Mouse (Mus musculus) G1E (cell line): Measurements from ENCODE around the gene Myh11.

ENCODE experiments used
- GATA1 ChIP-seq: IDR thresholded peaks from 2 replicates; pipeline ENCODE4 v1.6.1; 2012; ENCODE audit warnings: borderline replicate concordance, low read length, inconsistent platforms, mixed read lengths
- TAL1 ChIP-seq: conservative IDR thresholded peaks from 2 replicates; pipeline ENCODE4 v1.6.1; 2012; ENCODE audit warnings: low read depth, low read length, inconsistent platforms, mixed read lengths

DNA sequence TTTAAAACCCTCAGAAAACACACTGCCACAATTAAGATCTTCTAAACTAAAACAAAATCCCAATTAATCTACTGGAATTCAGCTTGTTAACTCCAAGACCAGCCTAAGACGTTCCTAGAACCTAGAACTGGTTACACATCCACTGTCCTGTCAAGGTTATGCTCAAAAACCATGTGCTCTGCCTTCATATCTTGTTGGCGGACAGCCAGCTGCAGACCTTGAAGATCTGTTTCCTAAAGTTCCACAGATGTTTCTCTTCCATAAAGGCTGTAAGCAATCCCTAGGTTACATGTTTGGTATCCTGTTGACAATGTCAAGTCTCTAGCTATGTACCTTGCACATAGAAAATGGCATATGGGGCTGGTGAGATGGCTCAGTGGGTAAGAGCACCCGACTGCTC lies 13.6 kb upstream of the Myh11 start:
- TF ChIP-seq TAL1 = no peak
- TF ChIP-seq GATA1 = no peak
